Mouse (Mus musculus) layer of hippocampus, adult 8-10 months (tissue): ENCODE measurements around the gene Iqschfp. TPM values are rescaled to one million over a fixed set of nuclear protein-coding genes. Genes with fewer than 3 reads are reported as not detected.

Experiments
- DNase-seq, 2 experiments: peaks; one replicate each; pipeline ENCODE4 v3.0.0; 2022; ENCODE audit warnings: low spot score in 2 of 2
- total RNA-seq, 4 experiments: library from RNA; stranded (reverse); gene quantifications; 2 replicates each; pipeline ENCODE4 v1.2.4; 2022

Iqschfp gene
- total RNA-seq, 4 experiments from 2014 or later, result 10.0 to 16.4 (median 14.6) TPM

DNA sequence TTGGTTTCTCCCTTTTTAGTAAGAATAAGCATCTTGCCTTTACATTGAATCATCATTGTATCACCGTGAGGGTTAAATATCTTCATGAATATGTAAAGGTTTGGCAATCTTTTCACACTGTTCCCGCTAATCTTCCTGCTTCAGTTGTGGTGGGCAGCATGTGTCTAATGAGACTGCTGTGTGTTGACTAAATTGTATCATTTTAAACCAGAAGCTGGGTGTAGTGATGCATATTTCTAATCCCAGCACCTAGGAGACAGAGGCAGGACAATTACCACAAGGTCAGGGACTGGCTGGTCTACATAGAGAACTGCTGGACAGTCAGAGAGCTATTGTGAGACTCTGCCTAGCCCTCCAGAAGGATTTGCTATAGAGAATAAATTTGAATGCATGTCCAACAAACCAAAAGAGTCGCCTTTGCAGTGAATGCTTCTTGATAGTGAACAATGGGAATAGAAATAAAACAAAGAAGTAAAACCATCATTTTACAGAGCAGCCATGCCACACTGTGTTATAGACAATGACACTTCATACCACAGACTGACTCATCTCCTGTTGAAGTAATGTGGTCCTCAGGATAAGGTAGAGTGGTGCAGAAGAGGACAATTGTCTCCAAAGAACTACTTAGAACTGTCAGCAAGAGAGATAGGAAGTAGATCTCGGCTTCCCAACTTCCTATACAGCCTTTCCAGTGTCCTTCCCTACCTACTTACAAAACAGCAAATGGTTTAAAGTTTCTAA lies 310.3 kb downstream of the Iqschfp start:
- DNase-seq, result no peak

DNA sequence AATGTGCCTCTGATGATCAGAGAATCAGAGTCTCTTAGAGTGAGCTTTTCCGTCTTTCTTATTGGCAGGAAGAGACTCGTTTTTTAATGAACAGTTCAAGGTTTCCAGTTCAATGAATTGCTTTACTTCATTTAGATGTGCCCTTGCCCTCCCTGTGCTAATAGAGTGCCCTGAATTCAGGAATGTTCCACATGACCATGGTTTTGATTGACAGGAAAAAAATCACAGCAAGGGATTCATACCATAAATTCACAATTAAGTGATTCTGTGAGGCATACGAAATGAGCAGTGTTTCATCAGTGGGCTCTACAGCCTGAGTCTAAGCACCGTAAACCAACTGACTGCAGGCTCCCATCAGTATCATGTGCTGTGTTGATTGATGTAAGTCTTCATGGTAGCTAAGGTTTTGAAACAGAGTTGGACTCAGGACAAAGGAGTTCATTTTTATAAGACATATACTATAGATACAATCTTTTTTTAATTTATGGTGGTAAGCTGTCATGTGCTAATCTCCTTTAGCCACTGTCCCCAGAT lies 312.0 kb downstream of the Iqschfp start:
- no peak for DNase-seq

DNA sequence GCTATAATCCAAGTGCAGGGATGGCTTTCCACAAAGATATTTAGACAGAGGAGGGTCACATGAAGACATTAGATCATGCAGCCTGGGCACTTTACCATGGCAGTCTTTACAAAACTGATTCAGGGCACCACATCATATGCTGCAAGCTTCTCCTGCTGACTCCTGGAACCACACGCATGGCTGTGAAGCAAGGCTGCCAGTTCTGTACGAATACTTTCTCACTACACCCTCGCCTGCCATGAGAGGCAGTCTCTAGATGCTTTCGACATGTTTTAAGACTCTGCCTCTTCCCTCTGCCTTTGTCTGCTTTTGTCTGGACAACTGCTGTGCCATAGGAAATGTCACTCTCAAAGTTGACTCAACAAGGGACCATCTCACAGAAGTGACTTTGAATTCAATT lies 318.4 kb downstream of the Iqschfp start:
- DNase-seq, result no peak

DNA sequence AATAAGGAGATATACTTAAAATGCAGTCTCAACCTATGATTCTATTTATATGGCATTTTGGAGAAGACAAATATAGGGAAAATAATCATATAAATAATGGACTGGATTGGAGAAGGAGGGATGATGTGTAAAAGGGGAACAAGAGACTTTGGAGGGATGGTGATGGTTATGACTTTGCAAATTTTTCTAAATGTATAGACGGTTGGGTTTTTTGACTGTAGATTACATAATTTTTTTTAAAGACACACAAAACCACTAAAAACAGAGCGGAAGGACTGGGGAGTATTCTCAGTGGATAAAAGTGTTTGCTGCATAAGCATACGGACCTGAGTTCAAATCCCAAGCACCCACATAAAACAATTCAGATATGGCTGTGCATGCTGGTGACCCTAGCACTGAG lies 329.4 kb downstream of the Iqschfp start:
- DNase-seq, result no peak

DNA sequence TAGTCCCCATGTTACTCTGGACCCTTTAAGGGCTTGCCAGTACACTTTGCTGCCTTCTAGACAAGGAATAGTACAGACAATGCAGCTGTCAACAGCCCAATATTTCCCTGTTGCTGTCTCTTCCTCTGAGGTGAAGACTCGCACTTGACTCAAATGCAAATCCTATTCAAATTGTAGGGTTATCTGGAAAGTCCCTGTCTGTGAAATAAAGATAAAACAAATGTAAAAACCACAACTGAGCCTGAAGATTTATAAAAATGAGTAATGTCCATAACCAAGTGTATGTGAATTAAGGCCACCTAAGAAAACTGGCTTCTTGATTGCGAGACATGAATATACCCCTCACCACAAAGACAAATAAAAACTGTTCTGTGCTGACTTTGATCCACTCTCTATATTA lies 347.9 kb downstream of the Iqschfp start:
- no peak for DNase-seq

DNA sequence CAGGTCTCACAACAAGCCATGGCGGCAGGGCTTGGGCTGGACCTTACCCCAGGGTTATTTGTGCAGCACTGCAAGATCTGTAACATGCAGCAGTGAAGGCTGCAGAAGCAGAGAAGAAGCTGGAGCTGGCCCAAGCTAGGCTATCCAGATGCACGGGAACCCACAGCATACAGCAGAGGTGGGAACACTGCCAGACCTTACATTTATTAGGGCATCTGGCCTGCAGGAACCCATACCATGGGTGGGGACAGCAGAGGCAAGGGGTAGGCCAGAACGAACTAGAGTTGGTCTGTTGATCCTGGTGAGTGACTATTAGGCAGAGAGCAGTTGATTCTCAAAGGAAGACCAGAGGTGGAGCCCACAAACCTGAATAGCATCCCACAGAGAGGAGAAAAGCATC lies 351.2 kb downstream of the Iqschfp start:
- DNase-seq, result no peak

DNA sequence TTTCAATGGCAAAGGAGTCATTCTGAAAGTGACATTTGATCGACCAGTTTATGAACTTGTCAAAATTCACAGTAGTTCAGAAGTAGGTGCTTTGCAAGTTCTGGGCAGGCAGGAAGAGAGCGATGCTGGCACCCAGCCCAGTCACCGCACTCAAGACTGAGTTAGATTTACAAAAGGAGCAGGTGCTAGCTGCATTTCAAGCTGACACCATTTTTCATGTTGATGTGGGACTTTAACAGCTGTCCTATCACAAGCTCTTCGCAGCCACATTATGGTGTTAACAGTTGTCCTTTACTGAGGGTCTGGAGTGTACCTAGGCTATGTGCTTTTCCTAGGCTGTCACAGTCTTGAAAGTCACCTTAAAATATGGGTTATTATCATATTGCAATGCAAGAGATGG lies 354.1 kb downstream of the Iqschfp start:
- no peak for DNase-seq

DNA sequence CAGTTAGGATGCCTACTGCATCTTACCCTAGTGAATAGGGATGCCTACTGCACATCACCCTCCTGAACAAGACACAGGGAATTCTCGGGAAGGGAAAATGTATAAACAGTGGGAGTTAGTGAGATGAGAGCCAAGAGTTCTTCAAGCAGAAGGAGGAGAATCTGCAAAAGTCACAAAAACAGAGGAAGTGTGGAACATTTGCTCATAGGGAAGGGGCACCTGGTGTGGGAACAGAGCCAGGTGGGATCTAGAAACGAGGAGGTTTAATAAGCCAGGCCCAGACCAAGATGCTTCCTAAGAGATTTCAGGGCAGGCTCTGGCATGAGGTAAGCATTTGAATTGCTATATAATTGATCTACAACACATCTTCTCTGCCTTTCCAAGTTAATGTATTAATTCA lies 358.6 kb downstream of the Iqschfp start:
- peak; percentile 44 to 45 for DNase-seq

DNA sequence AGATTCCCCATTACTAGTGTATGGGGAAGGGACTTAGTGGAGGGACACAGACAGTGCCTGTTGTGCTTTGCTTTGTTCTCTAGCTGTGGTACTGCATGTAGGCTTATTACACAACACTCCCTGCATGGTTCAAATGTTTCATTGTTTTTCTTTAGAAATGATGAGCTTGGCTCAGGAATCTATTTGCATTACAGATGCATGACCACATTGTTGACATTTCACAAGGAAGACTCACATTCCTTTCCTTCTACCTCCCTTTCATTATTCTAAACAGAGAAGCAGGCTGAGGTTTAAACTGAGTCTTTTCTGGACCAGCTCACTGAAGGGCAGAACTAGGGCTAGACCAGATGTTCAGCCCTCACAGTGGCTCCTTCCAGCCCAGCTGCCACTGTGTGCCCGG lies 360.3 kb downstream of the Iqschfp start:
- DNase-seq, result no peak

DNA sequence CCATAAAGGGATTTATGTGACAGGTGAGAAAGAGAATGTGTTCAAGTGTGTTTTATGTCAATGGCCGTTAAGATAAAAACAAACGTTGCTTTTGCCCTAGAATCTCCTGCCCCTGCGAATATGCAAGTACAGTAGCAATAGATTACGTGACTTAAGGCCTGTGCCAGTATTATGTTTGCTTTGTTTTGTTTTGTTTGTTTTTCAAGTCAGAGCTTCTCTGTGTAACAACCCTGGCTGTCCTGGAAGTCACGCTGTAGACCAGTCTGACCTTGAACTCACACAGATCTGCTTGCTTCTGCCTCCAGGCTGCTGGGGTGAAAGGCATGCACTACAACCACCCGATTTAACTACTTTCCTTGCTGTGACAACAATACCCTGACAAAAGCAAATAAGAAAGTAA lies 370.3 kb downstream of the Iqschfp start:
- DNase-seq, result no peak

DNA sequence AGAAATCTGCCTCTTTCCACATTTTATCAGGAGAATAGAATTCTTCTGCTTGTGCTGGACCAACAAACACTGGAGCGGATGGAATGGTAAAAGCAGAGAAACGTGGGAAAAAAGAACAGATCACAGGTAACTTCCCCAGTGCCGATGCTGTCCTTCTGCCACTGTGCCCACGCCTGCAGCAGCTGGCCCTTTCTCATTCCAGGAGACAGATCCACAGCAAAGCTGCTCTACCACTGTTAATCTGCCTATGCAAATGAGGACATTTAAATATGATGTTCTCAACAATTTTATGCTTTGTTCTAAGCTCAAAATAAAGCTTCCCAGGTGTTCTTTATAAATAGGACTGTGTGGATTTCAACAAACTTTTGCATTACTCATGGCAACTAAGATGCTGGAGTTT lies 375.9 kb downstream of the Iqschfp start:
- DNase-seq, result peak in 1 of 2 experiments; percentile 23

DNA sequence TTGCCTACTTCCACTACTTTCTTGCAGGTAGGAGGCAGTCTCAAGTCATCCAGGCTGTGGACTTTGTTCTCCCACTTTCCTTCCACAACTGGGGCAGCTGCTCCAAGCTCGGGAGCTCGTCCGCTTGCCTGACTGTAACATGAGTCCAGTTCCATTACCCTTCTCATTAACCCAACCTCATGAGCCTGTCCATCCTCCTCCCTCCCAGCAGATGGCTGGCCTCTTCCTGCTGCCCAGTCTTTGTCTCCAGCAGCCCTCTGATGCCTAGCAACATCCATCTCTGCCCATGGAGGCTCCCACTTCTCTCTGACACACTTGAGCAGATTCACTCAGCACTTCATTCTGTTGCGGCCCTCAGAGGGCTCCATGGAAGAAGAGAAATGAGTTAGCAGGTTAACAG lies 377.2 kb downstream of the Iqschfp start:
- DNase-seq, result no peak

DNA sequence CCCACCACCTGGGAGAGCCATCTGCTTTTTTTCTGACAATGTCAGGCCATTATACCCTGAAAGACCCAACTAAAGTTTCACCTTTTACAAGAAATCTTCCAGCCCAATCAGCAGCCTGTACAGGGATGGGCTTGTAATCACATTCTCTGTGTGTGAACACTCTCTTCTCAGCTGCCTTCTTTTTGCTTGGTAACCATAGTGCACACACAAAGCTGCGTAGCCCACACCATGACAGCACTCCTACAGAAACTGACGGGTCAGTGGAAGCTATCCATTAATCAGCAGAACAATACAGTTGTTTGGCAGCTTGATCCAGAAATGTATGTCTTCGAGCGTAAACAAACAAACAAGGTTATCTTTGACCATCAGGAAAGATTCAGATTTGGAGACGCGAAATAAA lies 378.2 kb downstream of the Iqschfp start:
- no peak for DNase-seq

DNA sequence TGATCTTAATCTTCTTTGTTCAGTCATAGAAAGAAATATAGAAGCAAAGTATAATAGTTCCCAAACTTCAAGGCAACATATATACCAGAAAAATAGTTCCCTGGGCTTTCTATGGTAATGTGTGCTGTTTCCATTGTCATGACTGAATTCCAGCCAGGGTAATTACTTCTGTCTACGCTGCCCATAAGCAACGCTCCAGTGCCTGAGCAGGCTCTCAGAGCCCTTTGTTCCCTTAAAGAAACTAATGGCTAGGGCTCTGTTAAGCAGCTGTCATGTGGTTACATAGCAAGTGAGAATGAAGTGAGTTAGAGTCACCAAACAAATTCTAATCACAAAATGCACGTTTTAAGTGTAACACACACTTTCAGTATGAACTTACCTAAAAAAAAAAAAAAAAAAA lies 379.4 kb downstream of the Iqschfp start:
- DNase-seq, result no peak

DNA sequence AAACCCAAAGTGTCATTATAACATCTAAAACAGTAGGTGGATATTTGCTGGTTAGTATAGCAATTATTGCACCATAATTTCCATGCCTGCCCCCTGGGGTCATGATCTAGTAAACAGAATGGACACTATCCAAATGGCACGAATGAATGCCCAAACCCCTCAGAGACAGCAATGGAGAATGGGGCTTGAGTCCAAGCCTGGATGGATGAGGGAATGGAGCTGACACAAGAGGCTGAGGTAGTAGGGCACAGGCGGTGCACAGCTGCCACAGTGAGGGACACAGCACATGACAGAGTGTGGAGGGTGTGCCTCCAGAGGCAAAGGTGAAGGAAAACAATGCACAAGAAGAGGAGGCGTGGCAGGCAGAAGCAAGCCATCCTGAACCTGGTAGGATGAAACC lies 379.8 kb downstream of the Iqschfp start:
- no peak for DNase-seq

DNA sequence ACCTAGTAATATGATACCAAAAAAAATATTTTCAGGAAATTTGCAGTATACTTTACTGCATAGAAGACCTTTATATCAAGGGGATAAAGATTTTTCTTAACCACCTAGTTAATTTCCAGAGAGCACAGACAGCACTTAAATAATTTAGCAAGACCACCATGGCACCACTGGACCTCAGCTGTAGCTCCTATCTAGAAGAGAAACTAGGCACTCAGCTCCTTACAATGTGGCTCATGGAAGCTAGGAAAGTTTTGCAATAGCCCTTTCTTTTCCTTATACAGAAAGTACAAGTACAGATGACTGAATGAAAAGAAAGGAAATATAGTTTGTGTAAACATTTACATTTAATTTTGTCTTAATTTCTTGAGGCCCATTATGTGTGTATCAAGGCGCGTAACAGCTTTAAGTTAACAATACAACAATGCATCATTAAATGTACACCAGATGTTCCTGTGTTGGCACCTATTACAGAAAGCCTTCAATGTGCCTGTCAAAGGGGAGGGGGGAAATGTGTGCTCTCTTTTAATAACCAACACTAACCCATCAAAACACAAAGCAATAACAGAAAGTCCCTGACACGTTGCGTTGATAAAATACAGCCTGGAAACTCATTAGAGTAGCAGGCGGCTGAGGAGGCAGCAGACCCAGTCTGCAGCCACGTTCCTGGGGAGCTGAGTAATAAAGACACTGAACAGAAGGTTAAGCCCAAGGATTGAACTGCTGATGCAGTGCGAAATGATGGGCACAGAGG lies 391.0 kb downstream of the Iqschfp start:
- DNase-seq, result no peak

DNA sequence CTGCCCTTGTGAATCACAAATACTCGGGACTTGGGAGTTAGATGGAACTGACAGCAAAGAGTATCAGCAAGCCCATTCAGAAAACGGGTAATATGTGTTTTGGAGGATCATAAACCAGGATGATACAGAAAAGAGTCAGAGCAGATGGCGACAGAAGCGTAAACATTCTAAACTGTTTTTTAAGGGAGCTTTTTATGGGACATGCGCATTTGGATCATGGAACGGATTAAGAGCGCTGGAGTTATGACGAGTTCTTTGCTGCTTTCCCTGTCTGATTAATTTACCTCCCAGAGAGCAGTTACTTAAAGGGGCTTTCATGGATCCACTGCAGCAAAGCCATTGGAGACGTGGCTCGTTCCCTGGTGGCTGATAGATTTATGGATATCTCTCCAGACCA lies 391.6 kb downstream of the Iqschfp start:
- peak in 1 of 2 experiments; percentile 18 for DNase-seq

DNA sequence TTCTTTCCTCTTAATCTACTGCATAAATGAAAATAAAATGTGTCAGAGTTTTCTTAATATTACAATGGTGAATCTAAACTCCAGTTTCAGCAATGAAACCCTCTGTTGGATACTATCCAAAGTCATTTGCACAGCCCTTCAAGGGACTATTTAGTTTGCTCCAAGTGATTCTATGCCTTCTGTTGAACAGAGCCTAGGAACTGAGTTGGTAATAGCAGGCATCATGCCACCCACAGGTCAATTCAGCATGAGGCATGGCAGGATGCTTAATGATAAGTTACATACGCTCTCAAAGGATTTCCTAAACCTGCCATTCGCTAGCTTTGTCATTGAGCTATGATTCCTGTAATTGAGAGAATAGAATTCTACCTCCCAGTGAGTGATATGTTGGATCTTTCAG lies 392.5 kb downstream of the Iqschfp start:
- DNase-seq, result no peak

DNA sequence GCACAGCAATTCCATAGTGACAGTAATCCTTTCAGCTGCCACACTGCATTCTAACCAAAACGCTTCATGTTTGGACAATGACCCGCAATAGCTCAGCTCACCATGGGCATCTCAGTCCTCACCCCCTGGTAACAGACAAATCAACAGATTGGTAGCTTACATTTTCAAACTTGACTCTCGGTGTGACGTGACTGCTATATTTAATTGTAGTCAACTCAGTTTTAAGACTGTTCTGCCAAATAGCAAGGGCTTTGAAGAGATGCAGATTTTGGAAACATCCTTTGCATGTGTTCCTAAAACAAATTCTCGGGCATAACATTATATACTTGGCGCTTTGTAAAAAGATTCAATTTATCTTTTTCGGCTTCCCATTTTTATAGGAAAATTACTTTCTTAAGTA lies 404.7 kb downstream of the Iqschfp start:
- no peak for DNase-seq

DNA sequence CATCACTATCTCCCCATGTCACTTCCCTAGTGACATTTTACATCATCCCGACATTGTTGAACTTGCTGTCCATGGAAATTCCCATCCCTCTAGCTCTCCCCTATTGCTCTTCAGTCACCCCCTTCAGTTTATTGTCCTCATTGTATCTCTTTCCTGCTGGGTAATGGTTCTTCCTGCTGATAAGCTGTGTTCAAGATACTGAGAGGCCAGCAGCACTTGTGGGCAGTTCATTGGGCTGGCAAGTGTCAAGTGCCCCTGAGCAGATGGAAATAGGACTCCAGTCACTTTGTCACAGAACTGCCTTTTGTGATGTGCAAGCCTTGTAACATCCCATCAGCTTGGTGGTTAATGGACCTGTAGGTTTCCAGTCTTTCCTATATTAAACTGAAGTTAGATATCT lies 413.6 kb downstream of the Iqschfp start:
- no peak for DNase-seq

DNA sequence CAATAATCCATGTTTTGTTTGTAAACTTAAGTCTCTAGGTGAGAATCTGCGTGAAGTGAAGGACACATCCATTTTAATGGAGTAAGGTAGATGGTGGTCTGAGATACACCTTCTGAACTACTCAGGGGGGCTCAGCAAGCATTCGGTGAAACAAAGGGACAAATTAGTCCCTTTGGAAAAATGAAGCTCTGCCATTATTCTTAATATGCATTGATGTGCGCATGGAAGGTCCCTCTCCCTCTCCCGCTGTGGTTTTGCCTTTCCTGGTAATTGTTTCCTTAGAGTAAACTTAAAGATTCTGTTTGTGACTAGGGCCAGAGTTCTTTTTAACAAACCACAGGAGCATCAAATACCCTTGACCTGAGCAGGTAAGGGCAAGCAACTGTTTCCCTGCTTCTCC lies 414.7 kb downstream of the Iqschfp start:
- DNase-seq, result no peak

DNA sequence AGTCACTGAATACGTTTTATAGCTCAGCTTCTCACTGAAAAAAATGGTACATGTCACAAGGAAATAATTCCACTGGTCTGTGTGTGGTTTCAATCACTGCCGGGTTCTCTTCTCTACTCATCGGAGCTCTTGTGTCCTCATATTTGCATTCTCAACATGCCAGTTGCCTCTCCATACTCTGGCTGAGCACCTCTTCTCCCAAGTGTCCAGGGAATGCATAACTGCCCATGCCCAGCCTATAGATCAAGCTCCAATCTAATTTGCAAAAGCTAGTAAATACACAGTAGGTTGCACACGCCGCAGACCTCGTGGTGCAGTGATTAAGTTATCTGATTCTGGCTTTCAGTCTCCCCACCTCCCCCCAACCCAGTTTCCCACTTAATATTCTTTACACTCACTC lies 433.5 kb downstream of the Iqschfp start:
- no peak for DNase-seq

DNA sequence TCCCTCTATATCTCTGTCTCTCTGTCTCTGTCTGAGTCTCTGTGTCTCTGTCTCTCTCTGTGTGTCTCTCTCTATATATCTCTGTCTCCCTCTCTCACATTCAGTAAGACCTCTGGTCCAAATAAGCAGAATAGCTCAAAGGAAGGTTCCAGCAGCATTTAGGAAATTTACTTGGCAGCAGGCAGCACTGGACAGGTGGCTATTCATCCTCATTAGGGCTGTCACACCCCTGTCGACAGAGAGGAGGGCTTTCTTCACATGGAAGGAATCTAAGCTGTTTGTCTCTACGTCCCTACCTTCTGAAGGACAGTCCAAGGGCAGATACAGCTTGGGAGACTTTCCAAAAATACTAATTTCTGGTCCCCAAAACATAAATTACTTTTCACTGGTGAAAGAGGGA lies 440.5 kb downstream of the Iqschfp start:
- DNase-seq, result no peak
